Mouse (Mus musculus) thymus, adult 2 months (tissue): ENCODE measurements around the gene Ankrd6.

Source experiments
- CTCF ChIP-seq: fragments of 200-500 bp; IDR thresholded peaks from 2 replicates; pipeline ENCODE4 v1.5.1; 2012; ENCODE audit warnings: mild to moderate bottlenecking, control low read depth, low read length, moderate library complexity, borderline replicate concordance; ENCODE audit not compliant: control insufficient read depth, poor library complexity, insufficient read depth; ENCODE audit errors: extremely low read depth
- POLR2A ChIP-seq: fragments of 200-500 bp; IDR thresholded peaks from 2 replicates; pipeline ENCODE4 v1.6.1; 2012; ENCODE audit warnings: mild to moderate bottlenecking, low read length, control low read depth, moderate library complexity; ENCODE audit not compliant: control insufficient read depth, poor library complexity, insufficient read depth; ENCODE audit errors: extremely low read depth

DNA sequence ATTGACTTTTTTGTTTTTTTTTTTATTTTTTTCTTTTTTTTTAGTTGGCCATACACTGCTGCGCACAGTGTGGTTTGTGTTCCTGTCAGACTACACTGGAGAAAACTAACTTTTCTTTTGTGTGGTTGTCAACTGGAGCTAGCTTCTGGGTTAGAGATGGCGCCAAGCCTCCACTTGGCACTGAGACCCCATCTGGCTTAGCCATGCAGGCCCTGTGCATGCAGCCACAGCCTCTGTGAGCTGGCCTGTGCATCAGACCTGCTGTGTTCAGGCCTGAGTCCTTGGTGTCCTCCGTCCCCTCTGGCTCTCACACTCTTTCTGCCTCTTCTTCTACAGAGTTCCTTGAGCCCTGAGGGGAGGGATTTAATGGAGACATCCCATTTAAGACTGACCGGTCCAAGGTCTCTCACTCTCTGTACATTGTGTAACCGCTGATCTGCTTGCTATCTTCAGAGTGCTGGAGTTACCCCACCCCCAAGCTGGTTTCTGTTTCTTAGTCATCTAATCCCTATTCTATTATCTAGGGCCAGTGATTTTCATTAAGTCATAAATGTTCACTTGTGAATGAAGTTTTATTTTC, 96.9 kb downstream of the Ankrd6 start:
- no peak for TF ChIP-seq CTCF
- no peak for TF ChIP-seq POLR2A
